17 mouse cellular contexts compared by ENCODE assay signal in the genomic region with DNA sequence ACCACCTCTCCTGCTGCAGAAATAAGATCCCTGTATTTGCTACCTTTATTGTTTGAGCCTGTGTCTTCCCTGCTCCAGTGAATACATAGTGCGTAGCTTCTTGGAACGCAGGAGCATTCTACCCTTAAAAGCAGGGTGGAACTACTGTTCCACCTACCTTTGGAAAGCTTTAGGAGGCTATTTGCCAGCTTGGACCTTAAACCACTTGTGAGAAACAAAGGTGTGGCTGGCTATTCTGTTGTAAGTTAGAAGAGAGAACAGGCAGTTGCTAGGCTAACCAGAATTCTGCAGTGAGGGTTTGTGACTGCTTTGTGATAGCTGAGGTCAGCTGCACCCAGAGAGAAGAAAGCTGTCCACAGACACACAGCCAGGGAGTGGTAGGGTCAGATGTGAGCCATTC.
"Had no signal": no experiment of that assay in that cellular context is flagged by ENCODE, and none has a peak within 500 bp of the region (broad histone marks: within the 10 kb centered on the region; RNA-seq: fewer than 3 reads in every experiment).

No protein-coding gene starts in this region.

- H3K36me3 ChIP-seq: liver, embryonic 13.5 days had no signal

- H3K4me1 ChIP-seq: liver, embryonic 13.5 days had no signal

- H3K4me2 ChIP-seq: liver, embryonic 13.5 days; lung, embryonic 14.5 days; midbrain, embryonic 11.5 days had no signal

- H3K9me3 ChIP-seq: liver, embryonic 13.5 days had no signal

- H3K4me3 ChIP-seq: left cerebral cortex, adult 2 months; liver, embryonic 13.5 days had no signal

- H3K9ac ChIP-seq: liver, embryonic 13.5 days; lung, embryonic 14.5 days had no signal

- H3K27me3 ChIP-seq: liver, embryonic 13.5 days had no signal

- DNase-seq: kidney, adult 2 months; kidney, postnatal 25 days; layer of hippocampus, postnatal 36 days; liver, embryonic 13.5 days; lung, embryonic 14.5 days; lung, postnatal 10 days; midbrain, embryonic 14.5 days; right cerebral cortex, adult 18-20 months; right cerebral cortex, postnatal 14 days; right cerebral cortex, postnatal 4 days; spleen, adult 18-20 months; thymus, adult 2 months; thymus, postnatal 14 days; thymus, postnatal 4 days had no signal

- H3K27ac ChIP-seq: kidney, postnatal 0 days; left cerebral cortex, adult 2 months; liver, embryonic 13.5 days had no signal
